In the genomic region with DNA sequence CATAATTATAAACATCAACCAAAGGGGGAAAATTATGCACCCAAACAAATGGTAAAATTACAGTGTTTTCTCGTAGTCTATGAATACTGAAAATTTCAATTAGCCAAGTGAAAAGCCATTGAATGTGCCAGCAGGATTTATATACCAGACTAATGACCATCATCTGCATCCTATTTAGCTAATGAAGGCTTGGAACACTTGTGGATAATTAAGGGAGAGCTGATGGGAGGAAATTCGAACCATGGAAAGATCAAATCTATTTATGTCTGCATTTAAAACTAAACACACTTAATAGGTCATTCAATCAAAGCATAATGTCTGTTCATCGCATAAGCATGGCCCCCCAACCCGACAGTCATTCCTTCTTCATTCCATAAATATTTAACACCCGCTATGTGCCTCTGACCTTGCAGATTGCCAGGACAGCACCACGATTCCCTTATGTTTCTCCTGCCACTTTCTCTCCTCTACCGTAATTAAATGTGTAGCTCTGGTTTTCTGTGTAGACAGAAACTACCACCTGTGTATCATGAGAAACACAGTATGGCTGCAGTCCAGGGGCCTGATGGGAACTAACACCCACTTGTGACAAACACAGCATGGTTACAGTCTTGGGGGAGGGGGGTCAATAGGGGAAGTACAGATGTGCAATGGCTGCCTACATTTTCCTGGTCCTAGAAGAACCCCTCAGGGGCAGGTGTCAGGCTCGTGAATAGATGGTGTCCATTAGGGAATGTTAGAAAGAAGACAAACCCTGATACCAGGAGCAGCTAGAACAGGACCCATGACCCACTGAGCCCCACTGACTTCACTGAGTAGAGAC, we compare ENCODE assay signal across 24 mouse cellular contexts.
DNase-seq lines count a peak whose midpoint lies in the region; ATAC-seq and TF ChIP-seq lines count a peak whose summit lies in the region.
"Had no signal": no experiment of that assay in that cellular context is flagged by ENCODE, and none has a peak within 500 bp of the region (broad histone marks: within the 10 kb centered on the region; RNA-seq: fewer than 3 reads in every experiment).

No protein-coding gene starts in this region.

- peak; percentile 74 for DNase-seq in heart, adult 11 months
- no peak for DNase-seq in heart, adult 2 months
- DNase-seq in liver, embryonic 11.5 days (ENCODE audit: low spot score), result peak; percentile 23
- DNase-seq in liver, result no peak
- no peak for DNase-seq in right cerebral cortex, adult 2 months (ENCODE audit: low spot score in 2 of 2)
- DNase-seq: adrenal gland, postnatal 36 days; cerebellum, adult 18-20 months; cerebellum, postnatal 25 days; embryo, embryonic 11 days; heart, postnatal 4 days; layer of hippocampus, postnatal 36 days; lung, postnatal 36 days; thymus, postnatal 14 days had no signal

- H3K27me3 ChIP-seq in heart, adult 2 months (ENCODE audit: control insufficient read depth, insufficient read depth, low read length), result no peaks in the 10 kb centered on the region
- H3K27me3 ChIP-seq in liver, embryonic 11.5 days (replicated peaks; ENCODE audit: control insufficient read depth, insufficient read depth, low read length), result no peaks in the 10 kb centered on the region
- no peaks in the 10 kb centered on the region for H3K27me3 ChIP-seq in limb, embryonic 12.5 days
- H3K27me3 ChIP-seq: CH12.LX; embryonic facial prominence, embryonic 15.5 days; heart, embryonic 12.5 days; liver, embryonic 12.5 days; midbrain, embryonic 15.5 days had no signal

- H3K9ac ChIP-seq in heart, adult 2 months (ENCODE audit: low read depth, low read length), result no peak overlapping the region
- no peak overlapping the region for H3K9ac ChIP-seq in liver, embryonic 11.5 days (ENCODE audit: low read depth, low read length)
- no peak overlapping the region for H3K9ac ChIP-seq in limb, embryonic 12.5 days (replicated peaks)
- H3K9ac ChIP-seq: embryonic facial prominence, embryonic 15.5 days; heart, embryonic 12.5 days; liver, embryonic 12.5 days; lung, embryonic 14.5 days; midbrain, embryonic 15.5 days had no signal

- intact Hi-C loops in heart, adult 2 months (cut with DNase I), result no loop called here

- TF ChIP-seq EP300 in heart, adult 2 months (IDR thresholded peaks at IDR 0.05; ENCODE audit: insufficient read depth, low read depth, low read length), result no peak

- H3K79me2 ChIP-seq in heart, adult 2 months (replicated peaks; ENCODE audit: control insufficient read depth, insufficient read depth, low read length), result no peaks in the 10 kb centered on the region

- H3K4me3 ChIP-seq in heart, adult 2 months, result no peak overlapping the region
- no peak overlapping the region for H3K4me3 ChIP-seq in liver, embryonic 11.5 days (ENCODE audit: low read depth, low read length)
- H3K4me3 ChIP-seq in limb, embryonic 12.5 days (replicated peaks), result no peak overlapping the region
- H3K4me3 ChIP-seq: embryonic facial prominence, embryonic 15.5 days; heart, embryonic 12.5 days; liver, embryonic 12.5 days; midbrain, embryonic 15.5 days; myocyte had no signal

- no peak for TF ChIP-seq POLR2A in heart, adult 2 months (IDR thresholded peaks at IDR 0.05; ENCODE audit: insufficient read depth, low read depth, low read length)

- no peak for TF ChIP-seq CTCF in heart, adult 2 months (IDR thresholded peaks at IDR 0.05)

- H3K9me3 ChIP-seq in liver, embryonic 11.5 days (ENCODE audit: control insufficient read depth, low read length), result no peaks in the 10 kb centered on the region
- no peaks in the 10 kb centered on the region for H3K9me3 ChIP-seq in limb, embryonic 12.5 days
- H3K9me3 ChIP-seq: embryonic facial prominence, embryonic 15.5 days; heart, embryonic 12.5 days; liver, embryonic 12.5 days; midbrain, embryonic 15.5 days had no signal

- no peak overlapping the region for H3K27ac ChIP-seq in heart, adult 2 months
- no peak overlapping the region for H3K27ac ChIP-seq in liver, embryonic 11.5 days (ENCODE audit: low read depth, low read length)
- H3K27ac ChIP-seq in limb, embryonic 12.5 days, result 0 out of 2 replicates have a peak overlapping the region, but pooled peaks have one; percentile 60
- H3K27ac ChIP-seq: embryonic facial prominence, embryonic 15.5 days; kidney, postnatal 0 days; liver, embryonic 12.5 days; midbrain, embryonic 15.5 days had no signal

- ATAC-seq in liver, embryonic 11.5 days (replicated peaks; ENCODE audit: low FRiP score), result no peak
- ATAC-seq in limb, embryonic 12.5 days (ENCODE audit: insufficient number of reproducible peaks, insufficient read depth, low FRiP score, low TSS enrichment, low read depth), result no peak
- no peak for ATAC-seq in CD4-positive, CD25-positive, alpha-beta regulatory T cell, adult 4 months
- ATAC-seq: intestine, embryonic 16.5 days; liver, embryonic 12.5 days; midbrain, embryonic 15.5 days had no signal

- WGBS in heart, adult 2 months, result 76% methylated on average over 8 of the region's 8 CpGs
- WGBS in liver, embryonic 11.5 days, result 77% methylated on average over 8 of the region's 8 CpGs
- WGBS in limb, embryonic 12.5 days, result 14% methylated on average over 8 of the region's 8 CpGs

- no peaks in the 10 kb centered on the region for H3K36me3 ChIP-seq in heart, adult 2 months (ENCODE audit: control insufficient read depth, insufficient read depth, low read length)
- H3K36me3 ChIP-seq in liver, embryonic 11.5 days (ENCODE audit: control insufficient read depth, insufficient read depth, low read length), result no peaks in the 10 kb centered on the region
- H3K36me3 ChIP-seq in limb, embryonic 12.5 days, result no peaks in the 10 kb centered on the region
- H3K36me3 ChIP-seq: embryonic facial prominence, embryonic 15.5 days; heart, embryonic 12.5 days; liver, embryonic 12.5 days; midbrain, embryonic 15.5 days had no signal

- no peak overlapping the region for H3K4me2 ChIP-seq in liver, embryonic 11.5 days
- no peak overlapping the region for H3K4me2 ChIP-seq in limb, embryonic 12.5 days
- H3K4me2 ChIP-seq: embryonic facial prominence, embryonic 15.5 days; heart, embryonic 12.5 days; liver, embryonic 12.5 days; lung, embryonic 14.5 days; midbrain, embryonic 15.5 days had no signal

- H3K4me1 ChIP-seq in heart, adult 2 months (ENCODE audit: control insufficient read depth, insufficient read depth, low read length), result no peaks in the 10 kb centered on the region
- H3K4me1 ChIP-seq in liver, embryonic 11.5 days (replicated peaks; ENCODE audit: control insufficient read depth, insufficient read depth, low read length), result no peaks in the 10 kb centered on the region
- peaks cover 39% of the 10 kb centered on the region for H3K4me1 ChIP-seq in limb, embryonic 12.5 days (replicated peaks)
- H3K4me1 ChIP-seq: embryonic facial prominence, embryonic 15.5 days; liver, embryonic 12.5 days; midbrain, embryonic 15.5 days had no signal

Comparison
In these comparisons a context has a peak if more than half of its experiments do, and no peak if none do; other contexts are left out.
1. DNase-seq: peak in heart, adult 11 months (single experiment) and liver, embryonic 11.5 days (single experiment); none in heart, adult 2 months (0 of 2), liver (single experiment) and right cerebral cortex, adult 2 months (0 of 2).